Mouse (Mus musculus): ENCODE results near the gene Lrrfip2. TPM values are rescaled to one million over a fixed set of nuclear protein-coding genes. Genes with fewer than 3 reads are reported as not detected.

Lrrfip2 gene
- polyA plus RNA-seq, 1 experiment, result 15.3 TPM

GRCm38 (mm10) chr9:111085329-111085728, 32.1 kb upstream of the Lrrfip2 start:
- Histone ChIP-seq H3K36me3 (ENCODE audit: control insufficient read depth, insufficient read depth, low read length) (no peaks in the 10 kb centered on the region), H3K4me3 (ENCODE audit: low read depth, low read length) (no peak overlapping the region), H3K27ac (ENCODE audit: insufficient read depth, low read depth, low read length) (no peak overlapping the region), H3K4me1 (ENCODE audit: control insufficient read depth, insufficient read depth, insufficient read length, low read length) (no peaks in the 10 kb centered on the region), H3K27me3 (ENCODE audit: control insufficient read depth, insufficient read depth, low read length) (no peaks in the 10 kb centered on the region)
- WGBS, result 42% methylated on average over 4 of the region's 4 CpGs
- TF ChIP-seq CTCF (IDR thresholded peaks at IDR 0.05; ENCODE audit: extremely low read depth, insufficient read length, insufficient replicate concordance, low read depth, low read length) (no peak), POLR2A (IDR thresholded peaks at IDR 0.05; ENCODE audit: low read depth, low read length) (no peak)

- Histone ChIP-seq H3K36me3 (ENCODE audit: control insufficient read depth, insufficient read depth, low read length) (no peaks in the 10 kb centered on the region), H3K27me3 (ENCODE audit: control insufficient read depth, insufficient read depth, low read length) (no peaks in the 10 kb centered on the region), H3K4me3 (ENCODE audit: low read depth, low read length) (no peak overlapping the region), H3K4me1 (ENCODE audit: control insufficient read depth, insufficient read depth, insufficient read length, low read length) (no peaks in the 10 kb centered on the region), H3K27ac (ENCODE audit: insufficient read depth, low read depth, low read length) (no peak overlapping the region)
- TF ChIP-seq CTCF (IDR thresholded peaks at IDR 0.05; ENCODE audit: extremely low read depth, insufficient read length, insufficient replicate concordance, low read depth, low read length) (no peak), POLR2A (IDR thresholded peaks at IDR 0.05; ENCODE audit: low read depth, low read length) (no peak)
- WGBS, result 72% methylated on average over 6 of the region's 6 CpGs
These were observed 31.3 kb upstream of the Lrrfip2 start for GRCm38 (mm10) chr9:111086137-111086536.

DNA sequence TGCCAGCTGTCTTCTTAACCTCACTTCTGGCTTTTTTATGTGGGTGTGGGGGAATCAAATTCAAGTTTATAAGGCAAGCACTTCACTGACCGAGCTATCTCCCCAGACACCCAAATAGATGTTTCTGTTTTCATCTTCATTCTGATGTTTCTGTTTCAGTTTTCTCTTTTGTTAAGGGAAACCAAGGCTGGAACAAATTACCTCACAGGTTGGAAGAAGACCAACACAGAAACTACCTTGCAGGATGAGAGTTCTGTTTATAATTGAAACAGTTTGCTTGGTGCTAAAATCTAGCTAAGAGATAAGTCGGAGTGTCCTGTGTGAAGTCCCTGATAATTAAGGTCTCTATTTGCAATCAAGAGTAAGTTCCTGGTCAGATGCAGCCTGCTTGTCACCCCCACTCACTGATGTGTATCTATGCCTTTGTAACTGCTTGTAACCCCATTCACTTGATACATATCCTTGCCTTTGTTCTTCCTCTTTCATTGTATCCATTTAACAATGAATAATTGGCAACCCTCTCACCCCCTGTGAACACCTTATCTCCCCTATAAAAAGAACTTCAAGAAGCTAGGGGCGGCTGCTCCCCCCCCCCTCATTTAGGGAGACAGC, 30.3 kb upstream of the Lrrfip2 start:
- Histone ChIP-seq H3K4me3 (ENCODE audit: low read depth, low read length) (no peak overlapping the region), H3K36me3 (ENCODE audit: control insufficient read depth, insufficient read depth, low read length) (no peaks in the 10 kb centered on the region), H3K27me3 (ENCODE audit: control insufficient read depth, insufficient read depth, low read length) (no peaks in the 10 kb centered on the region), H3K4me1 (ENCODE audit: control insufficient read depth, insufficient read depth, insufficient read length, low read length) (no peaks in the 10 kb centered on the region), H3K27ac (ENCODE audit: insufficient read depth, low read depth, low read length) (no peak overlapping the region)
- 46% methylated on average over 3 of the region's 3 CpGs for WGBS
- TF ChIP-seq CTCF (IDR thresholded peaks at IDR 0.05; ENCODE audit: extremely low read depth, insufficient read length, insufficient replicate concordance, low read depth, low read length) (no peak), POLR2A (IDR thresholded peaks at IDR 0.05; ENCODE audit: low read depth, low read length) (no peak)

GRCm38 (mm10) chr9:111087960-111088359, 29.4 kb upstream of the Lrrfip2 start:
- 20% methylated on average over 5 of the region's 5 CpGs for WGBS
- H3K27me3 ChIP-seq (ENCODE audit: control insufficient read depth, insufficient read depth, low read length), result no peaks in the 10 kb centered on the region

DNA sequence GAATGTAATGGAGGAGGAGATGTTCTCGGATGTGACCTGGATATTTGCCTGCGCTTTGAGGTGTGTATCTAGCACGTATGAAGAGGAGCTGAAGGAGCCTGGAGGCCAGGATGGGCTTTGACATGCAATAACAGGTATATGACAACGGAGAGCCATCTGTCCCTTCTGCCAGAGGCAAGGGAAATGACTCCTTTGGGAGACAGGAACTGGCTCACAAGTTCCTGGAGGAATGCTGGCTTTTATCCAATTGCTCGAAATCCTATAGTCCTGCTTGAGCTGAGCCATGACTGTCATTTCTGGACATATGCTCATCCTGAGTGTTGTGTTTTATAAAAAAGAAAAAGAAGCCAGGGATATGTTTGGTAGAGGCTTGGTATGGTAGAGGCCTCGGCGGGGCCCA, 28.5 kb upstream of the Lrrfip2 start:
- no peak for TF ChIP-seq POLR2A (IDR thresholded peaks at IDR 0.05; ENCODE audit: low read depth, low read length)
- no peak for TF ChIP-seq CTCF (IDR thresholded peaks at IDR 0.05; ENCODE audit: extremely low read depth, insufficient read length, insufficient replicate concordance, low read depth, low read length)
- Histone ChIP-seq H3K4me3 (ENCODE audit: low read depth, low read length) (no peak overlapping the region), H3K4me1 (ENCODE audit: control insufficient read depth, insufficient read depth, insufficient read length, low read length) (no peaks in the 10 kb centered on the region), H3K36me3 (ENCODE audit: control insufficient read depth, insufficient read depth, low read length) (no peaks in the 10 kb centered on the region), H3K27ac (ENCODE audit: insufficient read depth, low read depth, low read length) (no peak overlapping the region), H3K27me3 (ENCODE audit: control insufficient read depth, insufficient read depth, low read length) (no peaks in the 10 kb centered on the region)
- WGBS, result 52% methylated on average over 7 of the region's 7 CpGs

More at GRCm38 (mm10) chr9:111087960-111088359, 29.4 kb upstream of the Lrrfip2 start:
- Histone ChIP-seq H3K36me3 (ENCODE audit: control insufficient read depth, insufficient read depth, low read length) (no peaks in the 10 kb centered on the region), H3K4me3 (ENCODE audit: low read depth, low read length) (no peak overlapping the region), H3K4me1 (ENCODE audit: control insufficient read depth, insufficient read depth, insufficient read length, low read length) (no peaks in the 10 kb centered on the region), H3K27ac (ENCODE audit: insufficient read depth, low read depth, low read length) (no peak overlapping the region)
- TF ChIP-seq CTCF (IDR thresholded peaks at IDR 0.05; ENCODE audit: extremely low read depth, insufficient read length, insufficient replicate concordance, low read depth, low read length), result no peak
- TF ChIP-seq POLR2A (IDR thresholded peaks at IDR 0.05; ENCODE audit: low read depth, low read length), result no peak

GRCm38 (mm10) chr9:111092657-111093056, 24.7 kb upstream of the Lrrfip2 start:
- H3K27me3 ChIP-seq (ENCODE audit: control insufficient read depth, insufficient read depth, low read length), result no peaks in the 10 kb centered on the region
- H3K4me3 ChIP-seq (ENCODE audit: low read depth, low read length), result no peak overlapping the region
- no peaks in the 10 kb centered on the region for H3K36me3 ChIP-seq (ENCODE audit: control insufficient read depth, insufficient read depth, low read length)
- 71% methylated on average over 9 of the region's 9 CpGs for WGBS
- H3K4me1 ChIP-seq (ENCODE audit: control insufficient read depth, insufficient read depth, insufficient read length, low read length), result peaks cover 7% of the 10 kb centered on the region; the same call in 1 of the 2 replicates
- H3K27ac ChIP-seq (ENCODE audit: insufficient read depth, low read depth, low read length), result no peak overlapping the region
- TF ChIP-seq POLR2A (IDR thresholded peaks at IDR 0.05; ENCODE audit: low read depth, low read length) (no peak), CTCF (IDR thresholded peaks at IDR 0.05; ENCODE audit: extremely low read depth, insufficient read length, insufficient replicate concordance, low read depth, low read length) (no peak)

DNA sequence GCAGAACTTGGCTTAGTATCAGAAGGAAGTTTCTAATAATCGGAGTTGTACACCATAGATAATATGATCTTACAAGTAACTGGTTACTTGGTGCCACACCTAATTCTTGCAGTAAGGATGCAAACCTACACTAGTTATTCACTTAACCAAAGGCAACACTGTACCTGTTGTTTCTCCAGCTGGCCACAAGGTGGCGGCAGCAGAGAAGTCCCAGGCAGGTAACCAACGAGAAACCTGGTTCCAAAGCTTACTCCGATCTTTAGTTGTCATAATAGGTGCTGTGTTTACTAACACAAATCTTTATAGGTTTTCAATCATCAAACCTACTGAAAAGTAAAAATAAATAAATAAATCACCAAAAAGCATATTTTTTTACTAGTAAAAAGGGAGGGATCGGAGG, 24.3 kb upstream of the Lrrfip2 start:
- Histone ChIP-seq H3K4me1 (ENCODE audit: control insufficient read depth, insufficient read depth, insufficient read length, low read length) (peaks cover 7% of the 10 kb centered on the region; the same call in 1 of the 2 replicates), H3K27ac (ENCODE audit: insufficient read depth, low read depth, low read length) (no peak overlapping the region), H3K4me3 (ENCODE audit: low read depth, low read length) (no peak overlapping the region), H3K27me3 (ENCODE audit: control insufficient read depth, insufficient read depth, low read length) (no peaks in the 10 kb centered on the region), H3K36me3 (ENCODE audit: control insufficient read depth, insufficient read depth, low read length) (no peaks in the 10 kb centered on the region)
- TF ChIP-seq CTCF (IDR thresholded peaks at IDR 0.05; ENCODE audit: extremely low read depth, insufficient read length, insufficient replicate concordance, low read depth, low read length), result peak; percentile 94; the same call in 1 of the 2 replicates
- TF ChIP-seq POLR2A (IDR thresholded peaks at IDR 0.05; ENCODE audit: low read depth, low read length), result no peak
- 26% methylated on average over 5 of the region's 5 CpGs for WGBS
